Mouse (Mus musculus): ENCODE results near the gene Oasl1.

- TF ChIP-seq GATA1 (IDR thresholded peaks at IDR 0.05; ENCODE audit: low read length) (no peak), TAL1 (IDR thresholded peaks at IDR 0.05; ENCODE audit: low read length) (no peak)
Observed at GRCm38 (mm10) chr5:114942074-114942765, 19.2 kb downstream of the Oasl1 start, which contains the start of gene 2210016L21Rik.
